Mouse (Mus musculus) C2C12 (cell line): Measurements from ENCODE around the gene Mme.

ENCODE experiments used
- CEBPB ChIP-seq: IDR thresholded peaks from one replicate; pipeline ENCODE4 v1.6.1; 2011; ENCODE audit warnings: low read depth, mild to moderate bottlenecking, control low read depth, moderate library complexity
- CTCF ChIP-seq: IDR thresholded peaks from one replicate; pipeline ENCODE4 v1.5.1; 2011; ENCODE audit not compliant: control insufficient read depth, insufficient read depth, insufficient read length
- MYOG ChIP-seq: IDR thresholded peaks from one replicate; pipeline ENCODE4 v1.6.1; 2011; ENCODE audit not compliant: control insufficient read depth, insufficient read length; ENCODE audit errors: extremely low read depth

DNA sequence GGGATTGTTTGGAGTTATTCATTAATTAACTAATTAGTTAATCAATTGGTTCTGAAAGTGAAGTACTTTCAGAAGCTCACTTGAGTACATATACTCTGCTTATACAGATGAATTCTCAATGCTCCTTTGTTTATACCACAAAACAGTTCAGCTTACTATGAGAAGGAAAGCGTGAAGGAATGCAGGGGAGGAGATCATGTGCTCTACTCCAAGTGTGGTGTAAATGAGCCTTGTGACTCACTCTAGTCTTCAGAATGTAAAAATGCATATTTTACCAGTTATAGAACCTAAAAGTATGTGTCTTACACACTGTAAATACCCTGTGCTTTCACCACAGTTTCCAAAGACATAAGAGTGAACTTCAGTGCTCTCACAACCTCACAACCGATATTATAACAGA lies 84.3 kb downstream of the Mme start:
- TF ChIP-seq CTCF: no peak
- TF ChIP-seq MYOG: no peak
- TF ChIP-seq CEBPB: no peak
